Mouse (Mus musculus): ENCODE results near the gene Dusp2.

- no peak for TF ChIP-seq POLR2A (IDR thresholded peaks at IDR 0.05; ENCODE audit: control insufficient read depth, extremely low read depth, insufficient read depth, low read length, poor library complexity)
- TF ChIP-seq CTCF (IDR thresholded peaks at IDR 0.05; ENCODE audit: borderline replicate concordance, control insufficient read depth, extremely low read depth, insufficient read depth, low read length, poor library complexity) = 0 out of 2 replicates have a peak, but pooled peaks have one; percentile 42
Measured at GRCm38 (mm10) chr2:127332807-127333570, 3.0 kb upstream of the Dusp2 start.

All from thymus, adult 2 months (tissue).